Mouse (Mus musculus) limb, embryonic 12.5 days (tissue): ENCODE data around the gene Tmem135. TPM values are rescaled to one million over a fixed set of nuclear protein-coding genes. Genes with fewer than 3 reads are reported as not detected.

Experiments used
- ATAC-seq: fragments of 200-750 bp; cut with Nextera tagmentation; 2 replicates; pipeline ENCODE4 v1.8.0; 2017; ENCODE audit warnings: low read depth, moderate TSS enrichment; ENCODE audit not compliant: insufficient number of reproducible peaks, insufficient read depth, low FRiP score, low TSS enrichment
- H3K27ac ChIP-seq: fragments of 300-500 bp; sonication (generic); 2 replicates; pipeline ENCODE4 v1.5.1; 2016; ENCODE audit warnings: mild to moderate bottlenecking, moderate library complexity
- H3K27me3 ChIP-seq: fragments of 300-500 bp; sonication (generic); 2 replicates; pipeline ENCODE4 v1.6.1; 2016; ENCODE audit warnings: mild to moderate bottlenecking, moderate library complexity
- H3K36me3 ChIP-seq: fragments of 300-500 bp; sonication (generic); 2 replicates; pipeline ENCODE4 v1.6.1; 2016; ENCODE audit warnings: mild to moderate bottlenecking, moderate library complexity
- H3K4me1 ChIP-seq: fragments of 300-500 bp; sonication (generic); replicated peaks from 2 replicates; pipeline ENCODE4 v1.6.1; 2016
- H3K4me2 ChIP-seq: fragments of 300-500 bp; sonication (generic); 2 replicates; pipeline ENCODE4 v1.6.1; 2016; ENCODE audit warnings: mild to moderate bottlenecking, moderate library complexity
- H3K4me3 ChIP-seq: fragments of 300-500 bp; sonication (generic); replicated peaks from 2 replicates; pipeline ENCODE4 v1.5.1; 2016; ENCODE audit warnings: mild to moderate bottlenecking
- H3K9ac ChIP-seq: fragments of 300-500 bp; sonication (generic); replicated peaks from 2 replicates; pipeline ENCODE4 v1.6.1; 2016; ENCODE audit warnings: mild to moderate bottlenecking, moderate library complexity
- H3K9me3 ChIP-seq: fragments of 300-500 bp; sonication (generic); 2 replicates; pipeline ENCODE4 v1.6.1; 2016; ENCODE audit warnings: mild to moderate bottlenecking, moderate library complexity
- WGBS: fragments of 180-500 bp; shearing (Covaris S2); methylation state at CpG from one replicate; pipeline ENCODE4 v1.1.7; 2016; 5-methylcytosine and 5-hydroxymethylcytosine counted together
- microRNA-seq: library from miRNA; unstranded; fragments of <30 nt; microRNA quantifications from one replicate; pipeline ENCODE4, GENCODE M21; 2017
- polyA plus RNA-seq: library from polyadenylated mRNA; unstranded; fragments of >200 nt; fragmentation: Nextera tagmentation; extraction: Ambion mirVana; gene quantifications from 2 replicates; pipeline ENCODE4 v1.2.1, GENCODE M21; 2016

The Tmem135 gene
- polyA plus RNA-seq, 1 experiment from 2014 or later, result 25.0 TPM

DNA sequence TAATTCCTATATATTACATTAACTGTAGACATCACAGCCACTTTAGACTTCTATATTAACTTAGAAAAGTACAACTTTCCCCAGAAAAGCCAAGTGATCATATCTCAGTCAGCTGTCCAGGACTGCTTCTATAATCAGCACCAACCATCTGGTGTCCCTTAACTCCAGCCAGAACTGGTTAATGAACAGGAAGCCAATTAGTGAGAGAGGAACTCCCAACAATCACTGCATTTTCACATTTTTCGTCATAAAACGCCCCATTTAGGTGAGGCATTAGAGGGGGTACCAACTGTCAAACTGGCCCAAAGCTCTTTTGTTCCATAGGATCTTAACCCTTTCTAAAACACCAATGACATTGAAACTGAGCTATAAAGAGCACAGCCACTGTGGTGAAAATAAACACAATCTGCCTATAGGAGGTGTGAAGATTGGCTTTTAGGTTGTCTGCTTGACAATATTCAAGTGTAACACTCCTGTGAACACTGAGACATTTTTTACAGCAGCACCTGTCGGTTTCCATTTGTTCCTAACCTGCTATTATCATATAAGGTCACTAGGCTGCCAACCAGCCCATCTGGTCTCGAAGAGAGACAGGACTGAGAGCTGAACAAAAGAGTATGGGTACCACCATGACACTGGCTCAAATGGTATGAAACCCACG is 263.3 kb downstream of the Tmem135 start:
- Histone ChIP-seq H3K4me2 (no peak overlapping the region), H3K27me3 (no peaks in the 10 kb centered on the region), H3K36me3 (peaks cover 25% of the 10 kb centered on the region), H3K4me3 (no peak overlapping the region), H3K4me1 (no peaks in the 10 kb centered on the region), H3K27ac (no peak overlapping the region), H3K9ac (no peak overlapping the region), H3K9me3 (no peaks in the 10 kb centered on the region)
- ATAC-seq, result no peak
- WGBS, result 54% methylated on average over 5 of the region's 5 CpGs

DNA sequence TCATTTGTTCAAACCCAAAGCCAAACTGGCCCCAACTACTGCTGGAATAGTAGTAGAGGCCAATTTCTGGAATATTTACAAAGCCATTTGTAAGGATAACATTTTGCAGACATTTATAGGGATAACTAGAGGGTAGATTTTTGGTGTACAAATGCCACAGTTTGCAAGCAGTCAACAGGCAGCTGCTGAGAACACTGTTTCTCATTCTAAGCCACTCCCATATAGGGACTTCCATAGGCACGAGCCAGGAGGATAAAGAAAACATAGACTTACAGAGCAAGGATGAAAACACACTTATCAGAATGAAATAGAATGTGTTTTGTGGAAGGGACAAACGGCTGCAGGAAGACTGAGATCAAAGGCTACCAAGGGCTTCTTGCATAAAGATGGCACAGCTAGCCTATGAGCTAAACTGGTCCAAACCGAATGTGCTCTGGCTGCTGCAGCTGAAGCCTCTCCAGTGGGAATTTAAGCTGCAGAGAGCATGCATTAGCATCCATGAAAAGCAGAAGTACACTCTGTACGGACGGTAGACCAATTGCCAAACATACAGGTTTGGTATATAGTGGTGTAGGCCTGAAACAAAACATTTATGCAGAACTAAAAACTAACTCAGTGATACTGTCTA is 269.0 kb downstream of the Tmem135 start:
- ATAC-seq, result no peak
- 84% methylated on average over 5 of the region's 5 CpGs for WGBS
- no peak overlapping the region for H3K4me3 ChIP-seq
- H3K27ac ChIP-seq, result no peak overlapping the region
- H3K4me2 ChIP-seq, result no peak overlapping the region
- H3K27me3 ChIP-seq, result no peaks in the 10 kb centered on the region
- H3K4me1 ChIP-seq, result no peaks in the 10 kb centered on the region
- H3K9ac ChIP-seq, result no peak overlapping the region
- no peaks in the 10 kb centered on the region for H3K9me3 ChIP-seq
- H3K36me3 ChIP-seq, result 0 out of 2 replicates have a peak, but pooled peaks cover 4% of the 10 kb centered on the region

DNA sequence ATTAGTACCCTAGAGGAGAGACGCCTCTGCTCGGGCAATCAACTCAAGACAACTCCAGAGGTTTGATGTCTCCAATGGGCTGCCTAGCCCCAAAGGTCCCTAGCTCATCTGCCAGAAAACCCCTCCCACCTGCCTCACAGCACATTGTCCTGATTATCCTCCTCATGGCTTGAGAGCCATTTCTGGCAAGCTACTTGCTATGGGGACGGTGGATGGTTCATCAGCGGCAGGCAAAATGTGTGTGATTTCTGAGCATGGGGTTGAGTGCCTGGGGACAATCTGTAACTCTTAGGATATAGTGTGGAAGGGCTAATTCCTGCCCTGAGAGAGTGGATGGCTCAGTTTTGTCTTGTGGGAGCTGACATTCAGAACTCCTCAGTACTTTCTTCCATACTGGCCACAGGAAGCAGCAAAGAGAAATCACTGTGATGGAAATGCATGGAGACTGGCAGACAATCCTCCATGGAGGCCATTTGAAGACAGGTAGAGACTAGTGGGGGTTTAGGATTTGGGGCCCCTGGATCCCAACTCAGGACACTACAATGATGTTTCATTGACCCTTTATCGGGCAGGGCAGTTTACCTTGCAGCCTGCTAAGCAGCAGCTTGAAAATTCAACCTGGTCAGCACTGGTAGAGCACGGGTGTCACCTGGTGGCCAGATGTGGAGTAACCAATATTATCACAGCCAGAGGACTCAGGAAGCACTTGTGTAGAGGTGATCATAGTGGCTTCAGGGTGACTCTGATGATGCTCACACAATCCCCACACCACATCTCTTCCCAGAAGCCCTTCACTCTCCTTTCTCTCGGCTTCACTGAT is 277.7 kb downstream of the Tmem135 start:
- Histone ChIP-seq H3K9ac (no peak overlapping the region), H3K4me2 (no peak overlapping the region)
- WGBS, result 61% methylated on average over 7 of the region's 7 CpGs

DNA sequence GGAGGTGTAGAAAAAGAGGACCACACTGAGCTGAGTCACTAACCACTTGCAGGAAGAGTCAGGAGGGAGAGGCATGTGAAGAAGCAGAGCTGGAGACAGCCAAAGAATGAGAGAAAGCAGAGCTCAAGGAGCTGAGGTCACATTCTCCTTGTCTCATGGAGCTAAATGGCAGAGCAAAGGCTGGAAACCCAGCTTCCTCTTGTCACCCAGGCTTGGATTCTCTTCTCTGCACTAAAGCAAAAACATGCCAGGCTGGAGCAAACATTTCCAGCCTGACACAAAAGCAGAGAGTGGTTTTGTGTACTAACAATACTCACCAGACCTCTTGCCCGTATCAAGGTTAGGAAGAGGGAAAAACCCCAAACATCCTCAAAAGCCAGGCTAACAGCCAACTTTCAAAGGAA is 287.8 kb downstream of the Tmem135 start:
- H3K4me1 ChIP-seq, result no peaks in the 10 kb centered on the region
- no peaks in the 10 kb centered on the region for H3K36me3 ChIP-seq
- no peaks in the 10 kb centered on the region for H3K9me3 ChIP-seq
- no peaks in the 10 kb centered on the region for H3K27me3 ChIP-seq
- no peak overlapping the region for H3K4me3 ChIP-seq
- H3K9ac ChIP-seq, result no peak overlapping the region
- H3K4me2 ChIP-seq, result no peak overlapping the region
- 67% methylated on average over 1 of the region's 1 CpGs for WGBS
- ATAC-seq, result no peak
- no peak overlapping the region for H3K27ac ChIP-seq

More for the DNA sequence above, 277.7 kb downstream of the Tmem135 start:
- Histone ChIP-seq H3K4me3 (no peak overlapping the region), H3K27ac (no peak overlapping the region), H3K27me3 (no peaks in the 10 kb centered on the region), H3K36me3 (no peaks in the 10 kb centered on the region), H3K4me1 (no peaks in the 10 kb centered on the region), H3K9me3 (no peaks in the 10 kb centered on the region)
- ATAC-seq, result no peak

DNA sequence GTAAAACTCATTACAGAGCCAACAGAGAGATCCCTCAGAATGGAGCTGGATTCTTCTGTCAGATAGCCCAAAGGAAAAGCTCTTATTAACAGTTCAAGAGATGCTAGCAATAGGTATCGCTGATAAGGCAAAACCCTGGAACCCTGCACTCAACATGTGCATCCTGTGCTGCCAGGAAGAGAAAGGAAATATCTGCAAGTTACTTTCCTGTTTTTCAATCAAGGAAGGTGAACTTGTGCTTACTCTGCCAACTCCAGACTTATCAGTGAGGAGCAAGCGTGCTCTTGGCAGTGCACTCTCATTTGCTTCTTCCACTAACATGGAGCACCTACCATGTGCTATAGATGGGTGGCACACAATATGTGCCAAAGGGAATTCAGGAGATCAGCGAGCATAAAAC is 288.4 kb downstream of the Tmem135 start:
- Histone ChIP-seq H3K27me3 (no peaks in the 10 kb centered on the region), H3K4me2 (no peak overlapping the region), H3K36me3 (no peaks in the 10 kb centered on the region), H3K9me3 (no peaks in the 10 kb centered on the region), H3K4me1 (no peaks in the 10 kb centered on the region), H3K27ac (no peak overlapping the region), H3K4me3 (no peak overlapping the region), H3K9ac (no peak overlapping the region)
- WGBS, result 84% methylated on average over 3 of the region's 3 CpGs
- ATAC-seq, result no peak

DNA sequence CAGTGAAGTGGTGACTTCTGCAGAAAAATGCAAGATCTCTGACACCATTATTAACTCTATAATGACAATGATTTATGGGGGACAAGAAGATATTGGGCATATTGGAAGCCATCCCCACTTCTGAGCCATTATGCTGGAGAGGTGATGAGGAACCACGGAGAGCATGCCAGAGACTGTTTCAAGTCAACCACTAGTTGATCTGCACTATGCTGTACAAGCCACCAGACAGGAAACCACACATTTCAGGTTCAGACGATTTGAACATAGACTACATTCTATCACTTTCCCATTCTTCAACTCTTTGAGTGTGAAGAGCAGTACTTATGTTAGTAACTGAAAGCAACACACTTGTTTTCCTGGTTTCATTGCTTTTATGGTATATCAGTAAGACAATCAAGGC is 297.6 kb downstream of the Tmem135 start:
- Histone ChIP-seq H3K27ac (no peak overlapping the region), H3K36me3 (no peaks in the 10 kb centered on the region), H3K4me1 (no peaks in the 10 kb centered on the region), H3K9ac (no peak overlapping the region), H3K4me3 (no peak overlapping the region), H3K4me2 (no peak overlapping the region), H3K9me3 (no peaks in the 10 kb centered on the region), H3K27me3 (no peaks in the 10 kb centered on the region)
- ATAC-seq, result no peak
- WGBS, result 87% methylated on average over 2 of the region's 2 CpGs

DNA sequence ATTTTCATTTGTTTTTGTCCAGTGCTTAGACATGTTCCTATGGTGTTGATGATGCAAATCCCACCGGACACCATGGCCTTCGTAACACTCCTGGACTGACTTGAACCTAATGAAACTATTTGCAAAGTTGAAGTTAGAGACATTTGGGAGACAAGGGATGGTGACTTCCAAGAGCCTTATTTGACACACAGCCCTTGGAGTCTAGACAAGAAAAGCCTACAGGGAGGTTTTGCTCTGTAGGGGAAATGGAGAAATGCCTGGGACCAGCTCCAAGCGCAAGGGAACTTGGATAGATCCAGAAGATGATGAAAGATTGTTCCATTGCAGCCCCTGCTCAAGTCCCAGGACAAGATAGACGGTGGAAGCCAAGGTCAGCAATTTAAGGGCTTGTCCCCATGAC is 304.3 kb downstream of the Tmem135 start:
- H3K4me2 ChIP-seq, result no peak overlapping the region
- ATAC-seq, result no peak

More for the DNA sequence above, 304.3 kb downstream of the Tmem135 start:
- no peaks in the 10 kb centered on the region for H3K9me3 ChIP-seq
- no peaks in the 10 kb centered on the region for H3K27me3 ChIP-seq
- no peak overlapping the region for H3K27ac ChIP-seq
- 91% methylated on average over 4 of the region's 4 CpGs for WGBS
- H3K9ac ChIP-seq, result no peak overlapping the region
- no peak overlapping the region for H3K4me3 ChIP-seq
- no peaks in the 10 kb centered on the region for H3K4me1 ChIP-seq
- no peaks in the 10 kb centered on the region for H3K36me3 ChIP-seq

Small RNA genes within 50 kb of the gene (microRNA-seq; reads per million reads assigned to microRNA genes)
- gene Gm22171 (not detected), gene Gm24659 (not detected)

Other genes with a start within 250 kb of the Tmem135 start
- gene Fzd4, start 133 bp upstream of the Tmem135 start, polyA plus RNA-seq, result 13.2 and 14.8 TPM in 2 replicates
- gene Prss23, start 123.0 kb upstream of the Tmem135 start, polyA plus RNA-seq, result 19.2 and 19.3 TPM in 2 replicates
- 0.32 and 0.64 TPM in 2 replicates for gene Me3, start 228.2 kb upstream of the Tmem135 start, polyA plus RNA-seq